Mouse (Mus musculus) skeletal muscle tissue, adult 2 months (tissue): Measurements from ENCODE around the gene Dstn.

Experiments
- DNase-seq: peaks from one replicate; pipeline ENCODE4 v3.0.0-alpha.2; 2012; ENCODE audit warnings: low read depth, low spot score

The Dstn gene

DNA sequence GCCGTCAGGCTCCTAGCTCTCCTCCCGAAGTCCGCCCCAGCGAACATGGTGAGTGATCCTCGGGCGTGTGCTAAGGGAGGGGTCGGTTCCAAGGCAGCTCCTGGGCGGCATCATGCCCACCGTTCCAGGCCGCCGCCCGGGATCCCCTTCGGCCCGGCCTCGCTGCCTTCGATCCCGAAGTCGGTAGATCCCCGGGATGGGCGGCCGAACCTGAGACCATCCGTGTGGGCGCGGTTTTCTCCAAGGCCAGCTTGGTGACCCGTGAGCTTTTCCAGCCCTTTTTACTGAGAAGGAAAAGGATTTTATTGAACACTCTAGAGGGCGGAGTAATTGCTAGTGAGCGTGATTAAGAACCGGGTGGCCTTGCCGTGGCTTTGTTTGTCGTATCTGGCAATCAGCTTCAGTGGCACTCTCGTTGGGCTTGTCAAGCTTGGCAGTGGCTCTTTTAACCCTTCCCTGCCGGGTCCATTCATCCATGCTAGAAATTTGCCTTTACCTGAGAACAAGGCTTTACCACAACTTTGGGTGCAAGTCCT is 548 bp downstream of the Dstn start:
- DNase-seq: peak; percentile 30

GRCm38 (mm10) chr2:143916229-143916628 is 1.1 kb downstream of the Dstn start:
- no peak for DNase-seq

DNA sequence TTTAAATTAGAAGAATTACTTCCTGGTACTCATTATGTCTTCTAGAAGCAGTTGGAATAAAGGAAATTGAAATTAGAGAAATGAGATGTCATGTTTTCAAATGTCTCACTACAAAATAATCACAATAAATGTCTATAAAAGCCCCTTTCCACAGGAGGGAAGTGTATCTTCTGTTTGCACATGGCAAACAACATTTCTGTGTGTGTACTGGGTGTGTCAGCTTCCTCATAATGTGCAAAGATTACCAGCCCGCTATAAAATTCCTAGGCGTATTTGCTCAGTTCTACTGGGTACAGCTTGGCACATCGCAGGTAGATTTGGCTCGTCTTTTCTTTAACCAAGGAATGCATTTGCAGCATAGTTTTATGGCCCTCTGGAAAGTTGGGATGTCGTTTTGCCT is 2.5 kb downstream of the Dstn start:
- DNase-seq: no peak

DNA sequence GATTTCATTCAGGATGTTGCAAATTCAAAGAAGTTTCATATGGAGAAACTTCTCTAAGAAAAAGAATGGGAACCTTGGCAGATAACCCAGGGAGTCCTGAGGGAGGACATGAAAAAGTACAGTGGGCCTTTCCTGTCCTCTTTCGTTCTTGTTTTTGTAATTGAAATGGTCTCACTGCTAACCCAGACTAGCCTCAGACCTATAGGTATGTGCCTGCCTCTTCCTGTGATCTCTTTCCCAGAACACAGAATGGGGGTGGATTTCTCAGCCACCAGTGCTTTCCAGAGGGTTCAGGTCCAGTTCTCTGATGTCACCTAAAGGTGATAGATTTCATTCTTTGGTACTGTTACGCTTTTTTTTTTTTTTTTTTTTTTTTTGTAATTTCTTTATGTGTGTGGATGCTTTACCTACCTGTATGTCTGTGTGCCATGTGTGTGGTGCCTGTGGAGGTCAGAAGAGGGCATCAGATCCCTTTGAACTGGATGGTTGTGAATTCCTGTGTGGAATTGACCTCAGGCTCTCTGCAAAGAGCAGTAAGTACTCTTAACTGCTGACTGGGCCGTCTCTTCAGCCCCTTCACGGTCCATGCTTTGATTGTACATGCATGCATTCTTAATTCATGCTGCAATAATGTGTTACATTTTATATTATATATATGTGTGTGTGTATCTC is 3.8 kb downstream of the Dstn start:
- DNase-seq: peak; percentile 31

DNA sequence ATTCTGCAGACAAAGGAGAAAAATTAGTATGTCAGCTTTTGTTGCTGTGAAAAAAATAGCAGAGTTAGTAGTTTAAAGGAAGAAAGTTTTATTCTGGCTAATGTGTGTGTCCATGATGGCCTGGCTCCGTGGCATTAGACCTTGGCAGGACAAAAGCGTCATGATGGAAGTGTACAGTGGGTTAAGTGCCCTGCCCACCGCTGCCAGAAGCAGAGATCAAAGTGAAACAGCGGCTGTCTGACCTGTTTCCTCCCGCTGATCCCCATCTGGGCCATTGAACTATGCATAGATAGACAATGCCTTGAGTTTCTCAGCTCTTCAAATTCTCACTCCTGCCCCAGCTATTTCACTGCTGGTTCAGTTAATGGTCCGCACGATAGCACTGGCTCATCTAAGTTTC is 9.0 kb downstream of the Dstn start:
- DNase-seq: no peak

DNA sequence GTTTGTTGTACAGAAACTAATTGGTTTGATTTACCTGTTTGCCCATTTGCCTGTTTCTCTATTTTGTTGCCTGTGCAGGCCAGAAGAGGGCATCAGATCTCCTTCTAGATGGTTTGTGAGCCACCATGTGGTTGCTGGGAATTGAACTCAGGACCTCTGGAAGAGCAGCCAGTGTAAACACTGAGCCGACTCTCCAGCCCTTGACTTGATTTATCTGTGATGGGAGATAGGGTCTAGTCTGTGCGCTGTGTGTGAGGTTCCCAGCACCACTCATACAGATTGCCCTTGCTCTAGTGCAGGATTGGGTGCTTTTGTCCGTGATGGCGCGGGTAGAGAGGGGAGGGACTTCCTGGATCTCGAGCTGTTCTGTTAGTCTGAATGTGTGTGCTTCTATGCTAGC is 10.7 kb downstream of the Dstn start:
- no peak for DNase-seq

DNA sequence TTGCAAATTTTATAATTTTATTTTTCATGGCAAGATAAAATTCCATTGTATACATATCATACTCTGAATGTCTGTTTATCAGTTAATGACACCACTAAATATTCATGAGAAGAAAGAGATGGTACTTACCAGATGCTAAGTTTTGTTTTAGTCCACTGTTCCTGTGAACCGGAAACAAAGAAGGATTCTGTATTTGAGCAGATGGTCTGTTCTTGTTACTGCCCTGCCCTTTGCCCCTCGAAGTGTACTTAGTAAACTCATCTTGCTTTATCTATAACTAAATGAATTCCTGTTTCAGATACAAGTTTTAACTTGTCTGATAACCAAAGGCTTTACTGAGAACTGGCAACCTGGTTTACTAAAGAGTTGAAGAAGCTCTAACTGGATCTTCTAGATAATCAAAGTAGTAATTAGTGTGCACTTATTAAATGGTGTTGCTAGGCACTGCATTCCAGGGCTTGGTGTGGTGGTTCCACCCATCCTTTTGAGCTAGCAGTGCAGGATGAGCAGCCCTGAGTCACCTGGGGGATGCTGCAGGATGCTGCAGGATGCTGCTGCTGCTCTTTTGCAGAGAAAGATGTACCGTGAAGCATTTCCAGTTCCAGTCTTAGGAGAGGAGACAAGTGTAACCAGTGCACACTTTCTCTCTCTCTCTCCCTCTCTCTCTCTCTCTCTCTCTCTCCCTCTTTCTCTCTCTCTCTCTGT is 14.6 kb downstream of the Dstn start:
- DNase-seq: no peak

DNA sequence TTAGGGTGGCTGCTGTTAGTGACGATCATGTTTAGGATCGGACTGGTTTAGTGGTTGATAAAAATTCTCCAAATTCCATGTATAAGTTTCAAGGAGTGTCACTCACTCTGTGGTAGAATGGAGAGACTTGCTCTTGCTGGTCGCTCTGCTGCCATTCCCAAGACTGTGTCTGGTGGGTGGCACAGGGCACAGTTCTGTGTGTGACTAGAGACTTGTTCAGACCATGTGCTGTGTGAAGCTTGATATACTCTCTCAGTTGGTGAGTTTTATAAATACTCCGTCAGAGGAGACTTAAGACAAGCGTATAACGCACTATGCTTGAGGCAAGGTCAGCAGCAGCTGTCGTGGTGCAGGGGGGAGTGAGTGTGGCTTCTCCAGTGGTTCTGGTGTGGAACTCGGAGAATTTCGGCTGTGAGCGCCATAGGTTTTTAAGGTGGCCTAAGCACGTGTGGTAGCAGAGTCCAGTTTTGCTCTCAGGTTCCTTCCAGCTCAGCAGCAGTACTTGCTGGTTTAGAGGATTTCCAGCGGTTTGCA is 17.3 kb downstream of the Dstn start:
- peak; percentile 34 for DNase-seq

DNA sequence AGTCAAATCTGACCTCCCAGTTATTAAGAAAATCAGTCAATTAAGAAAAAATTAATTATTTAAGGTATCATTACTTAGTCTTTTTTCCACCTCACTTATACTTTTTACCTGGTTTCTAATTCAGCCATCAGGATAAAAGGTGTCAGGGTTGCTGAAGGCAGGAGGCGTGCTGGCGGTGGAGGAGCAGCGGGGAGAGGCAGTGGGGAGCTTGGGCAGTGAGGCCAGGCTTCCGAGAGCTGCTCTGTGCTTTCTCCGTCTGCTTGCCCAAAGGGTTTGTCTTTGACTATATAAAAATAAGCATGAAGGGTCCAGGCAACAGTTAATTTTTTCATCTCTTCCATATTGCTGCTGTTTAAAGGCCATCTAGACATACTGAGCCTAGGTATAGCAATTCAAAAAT is 18.4 kb downstream of the Dstn start:
- DNase-seq: no peak

GRCm38 (mm10) chr2:143934439-143934838 is 19.3 kb downstream of the Dstn start:
- DNase-seq: no peak

DNA sequence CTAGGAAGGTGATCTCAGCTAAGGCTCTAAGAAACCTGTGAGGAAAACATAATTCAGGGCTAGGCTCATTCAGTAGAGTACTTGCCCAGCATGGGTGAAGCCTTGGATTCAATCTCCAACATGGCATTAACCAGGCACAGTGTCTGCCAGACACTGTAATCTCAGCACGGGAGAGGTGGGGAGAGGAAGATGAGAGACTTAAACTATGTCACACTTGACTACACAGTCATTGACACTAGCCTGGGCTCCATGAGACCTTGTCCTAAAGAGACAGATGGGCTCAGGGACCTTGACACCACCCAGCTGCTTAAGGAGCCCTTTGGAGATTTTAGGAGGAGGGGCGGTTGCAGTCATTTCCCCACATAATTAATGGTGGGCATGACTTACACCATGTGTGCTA is 22.7 kb downstream of the Dstn start:
- DNase-seq: no peak

DNA sequence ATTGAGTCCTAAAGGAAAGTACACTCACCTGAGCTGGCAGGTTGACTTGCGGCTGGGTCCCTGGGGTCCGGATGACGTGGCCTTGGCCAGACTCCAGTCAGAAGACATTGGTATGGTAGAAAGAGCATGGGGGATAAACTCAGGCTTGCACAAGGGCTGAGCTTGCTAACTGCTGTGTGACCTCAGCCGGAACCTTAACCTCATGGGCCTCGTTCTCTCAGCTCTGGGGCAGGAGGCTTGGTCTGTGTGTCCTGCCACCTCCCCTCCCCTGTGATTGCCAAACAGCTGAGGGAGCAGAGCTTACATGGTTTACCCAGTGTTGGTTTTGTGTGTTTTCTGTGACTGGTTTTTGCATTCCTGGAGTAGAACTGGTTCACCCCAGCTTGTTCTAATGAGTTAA is 25.3 kb downstream of the Dstn start:
- DNase-seq: no peak

GRCm38 (mm10) chr2:143944796-143945195 is 29.7 kb downstream of the Dstn start:
- DNase-seq: no peak

GRCm38 (mm10) chr2:143945466-143946075 is 30.5 kb downstream of the Dstn start:
- DNase-seq: no peak

GRCm38 (mm10) chr2:143946399-143946798 is 31.3 kb downstream of the Dstn start:
- no peak for DNase-seq

GRCm38 (mm10) chr2:143947981-143948380 is 32.9 kb downstream of the Dstn start:
- DNase-seq: no peak

DNA sequence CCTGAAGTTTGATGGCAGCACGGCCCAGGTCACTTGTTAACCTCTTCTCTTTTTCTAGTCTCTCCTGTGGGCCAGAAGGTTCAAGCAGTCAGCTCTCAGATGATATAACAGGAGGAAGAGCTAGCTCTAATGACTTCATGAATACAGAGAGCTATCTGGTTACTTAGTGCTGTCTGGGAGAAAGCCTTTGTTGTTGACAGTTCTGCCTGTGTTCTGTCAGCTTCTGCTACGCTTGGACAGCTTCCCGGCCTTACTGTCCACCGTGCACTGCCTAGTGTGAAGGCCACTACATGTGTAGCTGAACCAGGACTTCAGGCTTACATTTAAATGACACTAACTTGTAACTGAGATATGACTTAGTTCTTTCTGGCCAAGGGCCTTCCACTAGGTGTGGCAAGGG is 33.3 kb downstream of the Dstn start:
- no peak for DNase-seq

DNA sequence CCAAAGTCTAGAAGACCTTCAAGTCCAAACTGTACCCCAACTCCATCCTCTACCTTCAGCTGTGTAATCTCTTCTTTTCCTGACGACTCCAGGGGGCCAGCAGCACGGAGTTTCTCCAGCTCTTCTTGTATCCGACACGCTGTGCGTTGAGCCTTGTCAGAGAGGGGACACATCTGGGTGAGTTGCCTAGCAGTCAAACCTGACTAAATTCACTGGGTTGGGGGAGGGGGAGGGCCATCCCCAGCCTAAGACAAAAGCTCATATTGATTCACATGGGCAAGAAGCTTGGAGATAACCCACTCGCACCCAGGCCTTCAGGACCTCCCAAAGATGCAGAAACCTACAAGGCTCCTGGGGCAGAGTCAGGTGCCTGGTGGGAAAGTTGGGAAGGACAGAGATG is 34.1 kb downstream of the Dstn start:
- no peak for DNase-seq

- no peak for DNase-seq
Observed at GRCm38 (mm10) chr2:143950290-143951027, 35.3 kb downstream of the Dstn start.

- no peak for DNase-seq
Observed at GRCm38 (mm10) chr2:143951028-143951420, 35.9 kb downstream of the Dstn start.

GRCm38 (mm10) chr2:143951546-143952315 is 36.6 kb downstream of the Dstn start:
- DNase-seq: no peak
